Mouse (Mus musculus): ENCODE results near the gene Yaf2.
"Not testable (repeated sequence)": the region's sequence is repeated elsewhere in the genome, so short reads cannot be mapped to it uniquely, and the experiment has no call there.

DNA sequence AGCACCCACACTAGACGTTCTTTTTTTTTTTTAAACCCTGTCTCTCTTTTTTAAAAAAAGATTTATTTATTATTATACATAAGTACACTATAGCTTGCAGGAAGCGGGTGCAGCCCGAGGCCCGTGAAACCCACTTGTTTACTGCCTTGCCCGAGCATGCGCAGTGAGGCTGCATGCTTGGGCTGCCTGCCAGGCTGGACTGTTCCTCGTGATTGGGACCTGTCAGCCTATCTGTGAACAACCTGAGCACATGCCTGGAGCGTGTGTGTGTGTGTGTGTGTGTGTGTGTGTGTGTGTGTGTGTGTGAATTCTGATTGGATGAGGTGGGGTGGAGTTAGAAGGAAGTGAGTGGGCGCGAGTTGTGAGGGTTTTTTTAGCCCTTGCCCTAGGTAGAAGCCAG is 100.3 kb downstream of the Yaf2 start:
- not testable (repeated sequence) for TF ChIP-seq CTCF (IDR thresholded peaks at IDR 0.05; ENCODE audit: insufficient read depth, low read length); POLR2A (IDR thresholded peaks at IDR 0.05; ENCODE audit: borderline replicate concordance, extremely low read depth, low read depth, low read length)

Measured in lung, adult 2 months (tissue).